Mouse (Mus musculus) embryo, embryonic 11.5 days (tissue): Measurements from ENCODE around the gene H60c.
"Not testable (repeated sequence)": the region's sequence is repeated elsewhere in the genome, so short reads cannot be mapped to it uniquely, and the experiment has no call there.

Source experiments
- DNase-seq: peaks from one replicate; pipeline ENCODE4 v3.0.0-alpha.2; 2012; ENCODE audit warnings: low read depth, low spot score

The H60c gene

DNA sequence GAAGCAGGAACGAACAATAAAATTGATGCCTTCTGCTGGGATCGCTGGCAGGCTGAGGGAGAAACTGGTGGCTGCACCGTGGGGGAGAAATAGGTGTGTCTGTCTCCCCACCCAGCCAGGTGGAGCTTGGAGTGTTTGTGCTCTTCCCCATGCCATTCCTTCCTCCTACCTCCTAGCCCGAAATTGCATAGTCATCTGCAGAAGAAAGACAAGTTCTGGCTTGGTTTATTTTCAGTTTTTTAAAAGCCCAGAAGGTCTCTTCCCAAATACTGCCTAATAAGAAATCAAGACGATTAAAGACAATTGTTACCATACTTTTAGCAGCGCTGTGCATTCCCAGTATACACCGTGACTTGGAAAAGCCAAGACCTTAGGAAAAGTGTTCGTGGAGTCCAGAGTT lies at the start of gene H60c:
Gene H60c, minus strand, starts transcription at position 101 of the 400 bp plus-strand sequence.
- no peak for DNase-seq

DNA sequence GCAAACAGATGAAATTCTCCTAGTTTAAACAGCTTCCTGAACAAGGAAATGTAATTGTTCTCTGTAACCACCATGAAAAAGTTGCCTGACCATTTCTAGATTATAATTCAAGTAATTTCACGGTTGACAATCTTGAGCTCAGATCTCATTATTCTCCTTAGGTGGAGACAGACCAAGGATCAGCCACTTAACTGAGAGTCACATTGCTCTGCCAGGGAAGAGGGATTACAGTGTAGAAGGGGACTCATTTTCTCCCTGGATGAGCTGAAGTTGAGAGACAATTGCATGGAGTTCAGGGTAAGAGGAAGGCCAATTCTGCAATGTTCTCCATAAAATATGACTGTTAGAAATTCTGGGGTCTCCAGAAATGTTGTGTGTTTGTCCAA lies 41.2 kb upstream of the H60c start:
- DNase-seq, result no peak

DNA sequence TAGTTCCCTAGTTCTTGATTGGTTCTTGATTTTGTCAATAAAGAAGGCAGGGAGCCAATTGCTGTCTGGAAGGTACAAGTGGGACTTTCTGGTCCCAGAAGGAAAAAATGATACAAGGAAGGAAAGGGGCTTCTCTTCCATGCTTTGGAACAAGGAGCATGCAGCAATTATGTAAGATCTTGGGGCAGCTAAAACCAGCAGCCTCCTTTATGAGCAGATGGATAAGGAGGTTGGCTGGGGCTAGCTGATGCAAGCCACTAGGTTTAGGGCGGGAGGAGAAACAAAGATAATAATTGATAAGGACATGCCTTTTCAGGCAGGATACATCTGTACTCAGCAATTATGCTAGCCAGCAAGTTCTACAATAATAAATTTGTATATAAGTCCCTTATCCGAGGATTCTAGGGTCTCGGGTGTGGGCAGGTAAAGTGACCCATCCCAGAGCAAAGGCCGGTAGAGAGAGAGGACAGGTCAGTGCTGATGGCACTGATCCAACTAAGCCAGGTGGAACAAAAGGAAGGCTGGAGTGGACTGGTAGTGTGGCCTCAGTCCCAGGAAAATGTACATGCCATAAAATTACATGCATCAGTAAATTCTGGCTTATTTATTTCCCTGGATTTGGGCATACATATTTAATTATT lies 40.7 kb upstream of the H60c start:
- DNase-seq, result no peak

DNA sequence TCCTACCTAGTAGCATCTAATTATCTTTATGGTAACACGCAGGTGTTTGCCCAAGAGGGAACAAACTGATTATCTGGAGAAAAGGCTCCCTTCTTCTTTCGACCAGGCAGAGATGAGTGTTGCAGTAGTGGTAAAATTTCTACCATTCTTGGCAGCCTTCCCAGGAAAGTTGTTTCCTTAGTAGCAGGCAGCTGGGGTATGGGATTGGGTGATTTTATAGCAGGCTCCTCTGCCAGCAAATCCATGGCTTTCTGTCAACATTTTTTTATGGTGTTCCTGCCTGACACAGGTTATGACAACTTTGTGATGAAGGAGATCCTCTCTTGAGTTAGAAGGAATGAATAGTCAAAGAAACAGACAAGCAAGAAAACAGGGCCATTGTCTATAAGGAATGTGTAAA lies 40.2 kb upstream of the H60c start:
- no peak for DNase-seq

DNA sequence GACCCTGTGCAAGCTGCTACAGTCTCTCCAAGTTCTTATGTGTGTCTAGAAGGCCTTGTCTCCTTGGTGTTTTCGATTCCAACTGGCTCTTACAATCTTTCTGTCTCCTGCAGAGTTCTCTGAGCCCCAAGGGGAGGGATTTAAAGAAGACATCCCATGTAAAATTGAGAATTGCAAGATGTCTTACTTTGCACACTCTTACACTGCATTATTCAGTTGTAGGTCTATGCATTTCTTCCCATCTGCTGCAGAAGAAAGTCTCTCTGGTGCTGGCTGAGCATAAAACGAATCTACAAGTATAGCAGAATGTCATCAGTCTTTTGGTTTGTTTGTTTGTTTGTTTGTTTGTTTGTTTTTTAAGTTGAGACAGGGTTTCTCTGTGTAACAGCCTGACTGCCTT lies 26.4 kb upstream of the H60c start:
- DNase-seq, result no peak

DNA sequence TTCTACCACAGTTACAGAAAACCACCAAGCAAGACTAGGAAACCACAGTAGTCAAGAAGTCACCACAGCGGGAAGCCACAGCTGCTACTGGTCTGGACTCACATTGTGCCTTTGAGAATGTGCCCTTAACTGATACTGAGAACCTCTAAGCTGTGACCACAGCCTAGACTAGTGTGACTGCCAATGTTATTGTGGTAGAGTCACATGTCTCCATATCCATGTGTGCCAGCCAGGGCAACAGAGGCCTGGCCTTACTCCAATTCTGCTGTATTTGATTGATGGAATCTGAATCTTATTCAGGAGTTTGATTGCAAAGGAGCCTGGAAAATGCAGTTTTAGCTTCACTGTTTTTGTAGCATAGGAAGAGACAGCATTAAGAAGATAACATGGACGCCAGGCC lies 13.5 kb upstream of the H60c start:
- no peak for DNase-seq

DNA sequence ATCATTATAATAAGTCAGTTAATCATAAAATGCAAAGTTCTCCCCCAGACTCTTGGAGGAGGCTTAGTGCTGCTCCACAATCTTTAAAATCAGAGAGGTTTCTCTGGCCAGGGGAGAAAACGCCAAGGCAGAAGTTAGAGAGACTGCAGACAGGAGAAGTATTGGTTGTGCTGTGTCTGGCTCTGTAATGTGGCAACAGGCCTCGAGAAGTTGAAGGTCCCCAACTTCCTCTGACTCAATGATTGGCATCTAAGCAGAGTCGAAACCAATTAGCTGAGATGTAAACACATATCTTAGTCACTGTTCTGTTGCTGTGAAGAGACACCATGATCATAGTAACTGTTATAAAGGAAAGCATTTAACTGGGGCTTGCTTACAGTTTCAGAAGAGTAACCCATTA lies 6.5 kb upstream of the H60c start:
- no peak for DNase-seq

DNA sequence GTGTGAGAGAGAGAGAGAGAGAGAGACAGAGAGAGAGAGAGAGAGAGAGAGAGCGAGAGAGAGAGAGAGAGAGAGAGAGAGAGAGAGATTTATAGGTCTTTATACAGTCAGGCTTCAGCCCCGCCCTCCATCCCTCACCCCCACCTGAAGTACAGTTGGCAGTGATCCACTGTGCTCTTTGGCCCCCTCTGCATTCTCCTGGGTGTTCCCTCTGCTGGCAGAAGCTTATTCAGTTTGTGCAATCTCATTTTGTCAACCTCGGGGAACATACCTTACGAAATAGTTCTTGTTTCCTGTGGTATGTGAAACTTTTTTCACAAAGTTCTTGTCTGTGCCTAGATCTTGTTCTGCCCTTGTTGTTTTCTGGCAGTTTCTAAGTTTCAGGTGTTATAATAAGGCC lies 3.5 kb upstream of the H60c start:
- DNase-seq, result no peak

DNA sequence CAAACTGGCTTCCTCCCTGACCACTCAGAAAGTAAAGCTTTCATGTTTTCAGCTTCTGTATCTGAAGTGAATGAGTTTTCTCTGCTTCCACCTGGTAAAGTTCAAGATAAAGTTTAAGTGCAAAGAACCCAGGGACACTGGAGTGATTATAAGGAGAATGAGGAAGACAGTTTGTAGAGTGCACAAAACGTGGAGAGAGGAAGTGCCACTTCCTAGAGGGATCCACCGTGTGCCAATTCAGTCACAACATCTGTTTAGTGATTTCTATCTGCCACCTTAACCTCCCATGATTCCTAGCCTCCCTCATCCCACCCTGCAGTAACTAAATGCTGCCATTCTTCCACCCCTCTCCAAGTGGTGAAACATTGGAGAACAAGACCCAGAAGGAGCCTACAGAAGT lies 842 bp downstream of the H60c start:
- DNase-seq, result no peak

DNA sequence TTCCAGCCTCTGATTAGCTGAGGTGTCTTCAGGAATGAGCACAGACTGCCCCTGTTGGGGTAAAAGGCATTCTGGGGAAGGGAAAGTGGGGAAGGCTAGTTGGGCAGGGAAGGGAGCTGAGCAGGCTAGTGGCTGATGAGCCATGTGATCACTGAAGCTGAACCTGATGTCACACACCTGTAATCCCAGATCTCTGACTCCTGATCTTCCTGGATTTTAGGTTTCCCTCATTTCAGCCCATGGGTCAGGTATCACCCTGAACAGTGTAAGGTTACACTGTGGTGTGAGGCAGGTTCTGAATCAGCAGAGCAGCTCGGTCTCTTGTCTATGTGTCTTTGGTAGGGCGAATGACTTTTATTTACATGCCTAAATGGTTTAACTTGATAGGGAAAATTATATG lies 4.8 kb downstream of the H60c start:
- no peak for DNase-seq

DNA sequence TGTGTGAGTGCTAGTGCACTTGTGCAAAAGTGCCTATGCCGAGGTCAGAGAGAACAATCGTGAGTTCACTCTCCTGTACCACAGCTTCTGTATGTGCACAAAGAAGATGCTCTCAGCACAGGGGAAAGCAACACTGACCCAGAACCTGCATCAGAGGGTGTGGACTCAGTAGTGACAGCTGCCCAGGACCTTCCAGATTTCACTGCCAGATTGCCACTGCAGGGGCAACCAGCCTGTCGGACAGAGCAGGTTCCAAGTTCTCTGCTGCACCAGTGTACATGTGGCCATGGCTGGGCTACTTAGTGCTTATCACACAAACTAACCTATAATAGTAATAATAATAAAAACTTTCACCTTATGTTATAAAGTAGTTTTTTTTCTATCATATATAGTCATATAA lies 10.2 kb downstream of the H60c start:
- no peak for DNase-seq

DNA sequence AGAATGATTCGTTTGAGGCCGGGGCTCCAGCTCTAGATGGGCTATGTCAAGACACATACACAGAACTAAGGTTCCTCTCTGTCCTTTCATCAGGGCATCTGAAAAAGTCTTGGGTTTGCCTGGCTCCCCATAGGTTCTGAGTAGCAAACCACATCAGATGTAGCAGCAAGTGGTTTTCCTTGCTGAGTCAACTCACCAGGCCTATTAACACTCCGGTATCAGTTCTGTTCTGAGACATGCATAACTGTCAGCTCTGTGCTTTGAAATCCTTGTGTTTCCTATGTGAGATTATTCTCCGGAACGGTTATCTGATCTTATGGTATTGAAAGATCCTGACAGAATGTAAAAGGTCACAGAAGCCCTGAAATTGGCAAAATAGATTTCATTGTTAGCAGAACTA lies 29.1 kb downstream of the H60c start:
- not testable (repeated sequence) for DNase-seq

DNA sequence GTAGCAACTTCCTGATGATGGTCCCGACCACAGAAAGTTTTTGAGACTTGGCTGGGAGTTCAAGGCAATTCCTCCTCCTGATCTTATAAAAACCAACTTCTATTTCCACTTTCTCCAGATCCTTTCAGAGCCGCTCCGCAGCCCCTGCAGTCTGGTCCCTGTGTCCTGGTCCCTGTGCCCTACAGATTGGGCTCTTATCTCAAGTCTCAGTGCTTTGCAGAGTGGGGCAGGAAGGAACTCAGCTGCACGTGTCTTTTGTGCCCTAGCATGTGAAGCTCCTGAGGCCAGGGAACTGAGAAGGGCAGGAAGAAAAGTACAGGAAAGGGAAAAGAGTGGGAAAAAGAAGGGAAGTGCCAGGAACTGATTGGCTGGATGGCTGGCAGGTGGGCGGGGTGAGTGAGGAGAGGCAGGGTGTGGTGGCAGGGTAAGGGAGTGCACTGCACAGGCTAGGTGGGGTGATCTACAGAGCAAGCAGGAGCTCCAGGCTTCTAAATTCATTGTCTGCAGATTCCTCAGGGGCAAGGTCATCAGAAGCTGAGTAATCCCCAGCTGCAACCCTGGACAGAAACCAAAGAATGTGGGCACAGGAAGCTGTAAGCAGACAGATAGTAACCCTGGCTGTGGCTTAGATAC lies 30.8 kb downstream of the H60c start:
- DNase-seq, result no peak

DNA sequence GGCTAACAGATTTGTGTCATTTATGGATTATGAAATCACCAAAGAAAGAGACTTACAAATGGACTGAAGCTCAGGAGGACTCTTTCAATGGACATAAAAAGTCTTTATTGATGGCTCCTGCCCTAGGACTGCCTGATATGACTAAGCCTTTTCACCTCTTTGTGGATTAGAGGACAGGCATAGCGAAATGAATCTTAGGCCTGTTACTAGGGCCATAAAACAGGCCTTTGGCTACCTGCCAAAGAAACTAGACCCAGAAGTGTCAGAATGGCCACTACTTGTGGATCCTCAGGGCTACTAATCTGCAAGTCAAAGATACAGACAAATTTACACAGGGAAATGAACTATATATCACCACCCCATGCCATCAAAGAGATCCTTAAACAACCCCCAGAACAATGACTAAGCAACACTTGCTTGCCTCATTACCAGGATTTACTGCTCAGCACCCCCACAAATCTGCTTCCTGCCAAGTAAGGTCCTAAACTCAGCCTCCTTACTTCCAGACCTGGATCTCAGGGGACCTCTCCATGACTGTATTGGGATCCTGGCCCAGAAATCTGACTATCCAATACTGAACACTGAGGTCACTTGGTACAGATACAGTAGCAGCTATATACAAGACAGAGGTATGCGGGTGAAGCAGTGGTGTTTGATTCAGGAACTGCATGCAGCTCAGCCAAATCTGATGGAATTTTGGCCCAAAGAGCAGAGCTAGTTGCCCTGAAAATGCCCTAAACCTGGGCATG lies 39.0 kb downstream of the H60c start:
- no peak for DNase-seq
